Mouse (Mus musculus): ENCODE data around the gene Tob1.

- TF ChIP-seq CTCF (IDR thresholded peaks at IDR 0.05 in 2 of 3, conservative IDR thresholded peaks at IDR 0.05 in 1 of 3; ENCODE audit: control insufficient read depth in 1 of 3, insufficient read depth in 1 of 3, low read depth in 2 of 3, low read length in 3 of 3, poor library complexity in 1 of 3, severe bottlenecking in 1 of 3) (no peak), BHLHE40 (IDR thresholded peaks at IDR 0.05; ENCODE audit: borderline replicate concordance, low read depth, low read length) (no peak), USF1 (IDR thresholded peaks at IDR 0.05; ENCODE audit: low read depth, low read length) (no peak), EP300 (IDR thresholded peaks at IDR 0.05; ENCODE audit: low read depth in 1 of 2, low read length in 2 of 2) (peak in 1 of 2 experiments; percentile 32; a peak in 1 of 4 replicates), POLR2A (IDR thresholded peaks at IDR 0.05; ENCODE audit: control insufficient read depth in 1 of 2, insufficient read depth in 1 of 2, low read depth in 1 of 2, low read length in 2 of 2, poor library complexity in 1 of 2) (no peak), POLR2AphosphoS2 (IDR thresholded peaks at IDR 0.05; ENCODE audit: low read length) (no peak), CHD2 (IDR thresholded peaks at IDR 0.05; ENCODE audit: low read length) (no peak), ZNF384 (IDR thresholded peaks at IDR 0.05; ENCODE audit: low read depth, low read length) (no peak), MAZ (IDR thresholded peaks at IDR 0.05; ENCODE audit: low read depth, low read length) (no peak), MAX (IDR thresholded peaks at IDR 0.05; ENCODE audit: low read length) (0 out of 2 replicates have a peak, but pooled peaks have one; percentile 9), NELFE (IDR thresholded peaks at IDR 0.05; ENCODE audit: low read depth, low read length) (no peak)
These were observed 2.2 kb upstream of the Tob1 start for GRCm38 (mm10) chr11:94208811-94209675.
